Mouse (Mus musculus): ENCODE measurements around the gene Nek5.

The Nek5 gene

GRCm38 (mm10) chr8:22089226-22089625 is 35.6 kb downstream of the Nek5 start:
- DNase-seq (ENCODE audit: low read depth, low spot score): no peak

GRCm38 (mm10) chr8:22079313-22080007 is 45.4 kb downstream of the Nek5 start:
- no peak for DNase-seq (ENCODE audit: low read depth, low spot score)

- no peak for DNase-seq (ENCODE audit: low read depth, low spot score)
Measured at GRCm38 (mm10) chr8:22061126-22061525, 63.7 kb downstream of the Nek5 start.

- DNase-seq (ENCODE audit: low read depth, low spot score): peak; percentile 98
Measured at GRCm38 (mm10) chr8:22060446-22060889, 64.4 kb downstream of the Nek5 start, which contains the start of gene Alg11. TSS of gene Alg11 (plus strand) at chr8:22060721.

GRCm38 (mm10) chr8:22059821-22060445 is 64.9 kb downstream of the Nek5 start, which contains the start of gene Atp7b:
TSS of gene Atp7b (minus strand) at chr8:22060305.
- DNase-seq (ENCODE audit: low read depth, low spot score): peak; percentile 79

GRCm38 (mm10) chr8:22059153-22059738 is 65.6 kb downstream of the Nek5 start:
- no peak for DNase-seq (ENCODE audit: low read depth, low spot score)

- no peak for DNase-seq (ENCODE audit: low read depth, low spot score)
Measured at GRCm38 (mm10) chr8:22058368-22058767, 66.5 kb downstream of the Nek5 start.

GRCm38 (mm10) chr8:22056850-22057249 is 68.0 kb downstream of the Nek5 start:
- DNase-seq (ENCODE audit: low read depth, low spot score): no peak

GRCm38 (mm10) chr8:22055492-22055877 is 69.4 kb downstream of the Nek5 start:
- no peak for DNase-seq (ENCODE audit: low read depth, low spot score)

GRCm38 (mm10) chr8:22054674-22055491 is 70.0 kb downstream of the Nek5 start:
- no peak for DNase-seq (ENCODE audit: low read depth, low spot score)

- DNase-seq (ENCODE audit: low read depth, low spot score): peak; percentile 54
Measured at GRCm38 (mm10) chr8:22047699-22048464, 77.0 kb downstream of the Nek5 start.

GRCm38 (mm10) chr8:22043706-22044105 is 81.1 kb downstream of the Nek5 start:
- no peak for DNase-seq (ENCODE audit: low read depth, low spot score)

GRCm38 (mm10) chr8:22042515-22042914 is 82.3 kb downstream of the Nek5 start:
- DNase-seq (ENCODE audit: low read depth, low spot score): no peak

- DNase-seq (ENCODE audit: low read depth, low spot score): no peak
Measured at GRCm38 (mm10) chr8:22040153-22040509, 84.7 kb downstream of the Nek5 start.

- DNase-seq (ENCODE audit: low read depth, low spot score): no peak
Measured at GRCm38 (mm10) chr8:22039468-22040152, 85.2 kb downstream of the Nek5 start.

- no peak for DNase-seq (ENCODE audit: low read depth, low spot score)
Measured at GRCm38 (mm10) chr8:22037022-22037421, 87.8 kb downstream of the Nek5 start.

- no peak for DNase-seq (ENCODE audit: low read depth, low spot score)
Measured at GRCm38 (mm10) chr8:22036137-22036536, 88.7 kb downstream of the Nek5 start.

GRCm38 (mm10) chr8:22030990-22031389 is 93.9 kb downstream of the Nek5 start:
- DNase-seq (ENCODE audit: low read depth, low spot score): no peak

- DNase-seq (ENCODE audit: low read depth, low spot score): peak; percentile 33
Measured at GRCm38 (mm10) chr8:22028973-22029372, 95.9 kb downstream of the Nek5 start.

GRCm38 (mm10) chr8:22025241-22025640 is 99.6 kb downstream of the Nek5 start:
- DNase-seq (ENCODE audit: low read depth, low spot score): no peak
